Mouse (Mus musculus): ENCODE data around the gene Tk1. TPM values are rescaled to one million over a fixed set of nuclear protein-coding genes. Genes with fewer than 3 reads are reported as not detected.
A peak's percentile ranks its signal among the peaks of the same experiment; 100 is the strongest.
"Not testable (repeated sequence)": the region's sequence is repeated elsewhere in the genome, so short reads cannot be mapped to it uniquely, and the experiment has no call there.

The Tk1 gene
- polyA plus RNA-seq, 1 experiment: 265 TPM

DNA sequence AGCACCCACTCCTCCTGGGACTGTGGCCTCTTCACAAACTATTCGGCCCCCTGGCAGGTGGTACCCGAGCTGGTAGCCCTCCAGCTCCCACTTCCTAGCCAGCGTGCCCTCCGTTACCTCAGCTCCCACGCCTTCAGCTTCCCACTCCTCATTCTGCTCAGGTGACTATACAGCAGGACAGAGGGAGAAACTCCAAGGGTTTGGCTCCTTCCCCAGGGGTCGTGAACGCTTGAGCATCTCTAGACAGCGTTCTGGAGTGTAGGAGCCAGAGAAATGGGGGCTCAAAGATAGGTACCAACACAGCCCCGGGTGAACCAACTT, 34.5 kb downstream of the Tk1 start:
- no peak overlapping the region for H3ac ChIP-seq (ENCODE audit: control insufficient read depth, insufficient read length, low read depth)
- no peaks in the 10 kb centered on the region for H3K36me3 ChIP-seq (ENCODE audit: control insufficient read depth, insufficient read depth)
- no peak overlapping the region for H3K4me3 ChIP-seq (ENCODE audit: insufficient read depth, poor library complexity, severe bottlenecking)
- no peaks in the 10 kb centered on the region for H3K79me2 ChIP-seq (ENCODE audit: control insufficient read depth, insufficient read depth)
- no peak for TF ChIP-seq MYOG (IDR thresholded peaks at IDR 0.05; ENCODE audit: control insufficient read depth, extremely low read depth, insufficient read length)
- TF ChIP-seq MAX (IDR thresholded peaks at IDR 0.05): no peak
- no peak for TF ChIP-seq CEBPB (IDR thresholded peaks at IDR 0.05; ENCODE audit: low read depth)
- no peak for TF ChIP-seq MYOD1 (IDR thresholded peaks at IDR 0.05; ENCODE audit: control insufficient read depth, insufficient read length, low read depth)
- no peak for TF ChIP-seq CTCF (IDR thresholded peaks at IDR 0.05; ENCODE audit: control insufficient read depth, insufficient read depth, insufficient read length)
- no peak for TF ChIP-seq USF1 (IDR thresholded peaks at IDR 0.05; ENCODE audit: low read depth)
- TF ChIP-seq FOSL1 (IDR thresholded peaks at IDR 0.05; ENCODE audit: insufficient read depth, low read length, poor library complexity, severe bottlenecking): no peak
- H3K79me3 ChIP-seq (ENCODE audit: low read depth): no peaks in the 10 kb centered on the region
- no peaks in the 10 kb centered on the region for H3K27me3 ChIP-seq (ENCODE audit: control insufficient read depth, insufficient read depth, insufficient read length)

DNA sequence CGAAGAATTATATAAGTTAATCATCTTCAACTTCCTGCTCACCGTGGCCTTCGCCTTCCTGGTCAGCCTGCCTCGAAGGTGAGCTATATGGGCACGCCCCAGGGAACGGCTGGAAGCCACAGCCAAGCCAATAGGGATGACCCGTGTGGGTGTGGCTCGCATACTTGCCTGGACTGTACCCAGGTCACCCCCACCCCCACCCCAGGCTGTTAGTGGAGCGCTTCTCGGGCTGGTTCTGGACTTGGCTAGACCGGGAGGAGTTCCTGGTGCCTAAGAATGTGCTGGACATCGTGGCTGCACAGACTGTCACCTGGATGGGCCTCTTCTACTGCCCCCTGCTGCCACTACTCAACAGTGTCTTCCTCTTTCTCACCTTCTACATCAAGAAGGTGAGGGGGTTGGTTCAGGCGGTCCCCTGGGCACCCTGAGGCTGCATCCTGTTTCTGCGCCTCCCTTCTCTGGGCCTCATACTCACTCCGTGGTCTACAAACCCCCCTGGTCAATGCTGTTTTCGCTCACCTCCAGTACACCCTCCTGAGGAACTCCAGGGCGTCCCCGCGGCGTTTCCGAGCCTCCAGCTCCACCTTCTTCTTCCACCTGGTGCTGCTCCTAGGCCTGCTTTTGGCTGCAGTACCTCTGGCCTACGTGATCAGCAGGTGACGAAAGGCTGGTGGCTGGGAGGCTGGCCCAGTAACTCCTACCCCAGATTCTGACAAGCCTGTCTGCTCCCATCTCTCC, 35.0 kb downstream of the Tk1 start:
- H3K79me3 ChIP-seq (ENCODE audit: low read depth): no peaks in the 10 kb centered on the region
- no peak overlapping the region for H3K4me3 ChIP-seq (ENCODE audit: insufficient read depth, poor library complexity, severe bottlenecking)
- no peaks in the 10 kb centered on the region for H3K79me2 ChIP-seq (ENCODE audit: control insufficient read depth, insufficient read depth)
- no peaks in the 10 kb centered on the region for H3K27me3 ChIP-seq (ENCODE audit: control insufficient read depth, insufficient read depth, insufficient read length)
- H3K36me3 ChIP-seq (ENCODE audit: control insufficient read depth, insufficient read depth): no peaks in the 10 kb centered on the region
- TF ChIP-seq CEBPB (IDR thresholded peaks at IDR 0.05; ENCODE audit: low read depth) (no peak), MYOD1 (IDR thresholded peaks at IDR 0.05; ENCODE audit: control insufficient read depth, insufficient read length, low read depth) (no peak), FOSL1 (IDR thresholded peaks at IDR 0.05; ENCODE audit: insufficient read depth, low read length, poor library complexity, severe bottlenecking) (no peak)
- no peak overlapping the region for H3ac ChIP-seq (ENCODE audit: control insufficient read depth, insufficient read length, low read depth)

DNA sequence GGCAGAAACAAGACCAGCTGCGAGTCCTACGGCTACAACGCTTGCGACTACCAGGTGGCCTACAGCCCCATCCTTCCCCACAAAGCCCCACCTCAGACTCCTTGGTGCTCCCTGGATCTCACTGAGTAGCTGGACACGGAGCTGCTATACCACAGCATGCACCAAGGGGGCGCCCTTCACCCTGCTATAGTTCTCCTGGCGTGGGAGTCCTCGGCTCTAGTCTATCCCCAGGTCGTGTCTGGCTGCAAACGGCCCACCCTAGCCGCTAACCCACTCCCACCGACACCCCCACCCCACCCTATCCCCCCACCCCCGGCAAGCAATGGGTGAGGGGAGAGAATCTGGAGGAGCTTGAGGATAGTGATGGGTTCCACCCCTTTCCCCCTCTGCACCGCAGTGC, 35.6 kb downstream of the Tk1 start:
- Histone ChIP-seq H3K79me3 (ENCODE audit: low read depth) (no peaks in the 10 kb centered on the region), H3ac (ENCODE audit: control insufficient read depth, insufficient read length, low read depth) (no peak overlapping the region), H3K36me3 (ENCODE audit: control insufficient read depth, insufficient read depth) (no peaks in the 10 kb centered on the region), H3K79me2 (ENCODE audit: control insufficient read depth, insufficient read depth) (no peaks in the 10 kb centered on the region), H3K4me3 (ENCODE audit: insufficient read depth, poor library complexity, severe bottlenecking) (no peak overlapping the region), H3K27me3 (ENCODE audit: control insufficient read depth, insufficient read depth, insufficient read length) (no peaks in the 10 kb centered on the region)
- TF ChIP-seq CTCF (IDR thresholded peaks at IDR 0.05; ENCODE audit: control insufficient read depth, insufficient read depth, insufficient read length): peak; percentile 91
- TF ChIP-seq MAX (IDR thresholded peaks at IDR 0.05): no peak

DNA sequence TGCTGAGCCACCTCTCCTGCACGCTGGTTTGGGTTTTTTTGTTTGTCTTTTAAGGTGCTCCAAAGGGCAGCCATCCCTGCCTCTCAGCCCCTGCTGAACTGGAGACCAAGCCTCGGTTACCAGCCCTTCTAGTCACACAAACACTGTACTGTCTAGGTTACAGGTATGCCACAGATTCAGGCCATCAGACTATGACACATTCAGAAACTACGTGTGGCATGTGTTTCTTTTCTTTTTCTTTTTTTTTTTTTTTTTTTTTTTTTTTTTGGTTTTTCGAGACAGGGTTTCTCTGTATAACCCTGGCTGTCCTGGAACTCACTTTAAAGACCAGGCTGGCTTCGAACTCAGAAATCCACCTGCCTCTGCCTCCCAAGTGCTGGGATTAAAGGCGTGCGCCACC, 37.4 kb downstream of the Tk1 start:
- H3K27me3 ChIP-seq (ENCODE audit: control insufficient read depth, insufficient read depth, insufficient read length); H3K79me3 ChIP-seq (ENCODE audit: low read depth); H3K4me3 ChIP-seq (ENCODE audit: insufficient read depth, poor library complexity, severe bottlenecking); H3K36me3 ChIP-seq (ENCODE audit: control insufficient read depth, insufficient read depth); H3K79me2 ChIP-seq (ENCODE audit: control insufficient read depth, insufficient read depth); H3ac ChIP-seq (ENCODE audit: control insufficient read depth, insufficient read length, low read depth): not testable (repeated sequence)

DNA sequence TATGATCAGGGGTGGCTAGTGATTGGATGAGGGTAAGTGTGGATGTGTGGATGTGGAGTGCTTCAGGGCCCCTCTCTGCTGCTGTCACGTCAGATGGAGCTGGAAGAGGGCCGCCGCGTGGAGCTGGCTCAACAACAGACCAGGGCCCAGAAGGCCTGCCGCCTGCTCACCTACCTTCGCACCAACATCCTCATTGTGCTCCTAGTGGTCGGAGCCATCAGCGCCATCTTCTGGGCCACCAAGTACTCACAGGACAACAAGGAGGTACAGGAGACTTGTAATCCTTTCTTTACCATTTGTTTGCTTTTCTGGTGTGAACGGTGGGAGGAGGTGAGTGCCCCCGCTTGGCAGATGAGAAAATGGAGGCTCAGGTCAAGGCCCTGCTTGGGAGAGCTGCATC, 39.6 kb downstream of the Tk1 start:
- Histone ChIP-seq H3K79me3 (ENCODE audit: low read depth) (no peaks in the 10 kb centered on the region), H3K36me3 (ENCODE audit: control insufficient read depth, insufficient read depth) (no peaks in the 10 kb centered on the region), H3ac (ENCODE audit: control insufficient read depth, insufficient read length, low read depth) (no peak overlapping the region), H3K4me3 (ENCODE audit: insufficient read depth, poor library complexity, severe bottlenecking) (no peak overlapping the region), H3K27me3 (ENCODE audit: control insufficient read depth, insufficient read depth, insufficient read length) (no peaks in the 10 kb centered on the region), H3K79me2 (ENCODE audit: control insufficient read depth, insufficient read depth) (no peaks in the 10 kb centered on the region)
- no peak for TF ChIP-seq FOSL1 (IDR thresholded peaks at IDR 0.05; ENCODE audit: insufficient read depth, low read length, poor library complexity, severe bottlenecking)
- TF ChIP-seq CTCF (IDR thresholded peaks at IDR 0.05; ENCODE audit: control insufficient read depth, insufficient read depth, insufficient read length): peak; percentile 71

DNA sequence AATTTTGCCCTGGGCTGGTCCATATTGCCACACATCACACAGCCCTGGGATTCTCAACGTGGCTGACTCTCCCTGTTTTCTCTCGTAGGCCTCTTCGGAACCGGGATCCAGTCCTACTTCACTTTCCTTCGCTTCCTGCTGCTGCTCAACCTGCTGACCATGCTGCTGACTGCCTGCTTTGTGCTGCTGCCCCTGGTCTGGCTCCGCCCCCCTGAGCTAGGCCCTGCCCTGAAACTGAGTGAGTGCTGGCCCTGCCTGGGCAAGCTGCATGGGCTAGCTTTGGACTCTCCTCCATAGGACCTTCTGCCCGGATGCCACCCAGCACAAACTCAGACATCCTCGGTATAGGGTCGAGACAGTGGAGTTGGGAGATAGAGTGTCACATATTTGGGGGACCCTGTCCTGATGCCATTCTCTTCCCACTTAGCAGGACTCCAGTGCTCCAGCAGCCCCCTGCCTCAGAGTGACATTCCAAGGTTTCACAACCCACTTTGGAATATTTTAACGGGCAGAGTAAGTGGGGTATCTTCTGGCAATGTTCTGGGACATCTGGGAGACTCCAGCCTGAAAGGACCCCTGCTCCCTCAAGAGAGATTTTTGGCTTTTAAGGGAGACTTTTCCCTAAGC, 42.1 kb downstream of the Tk1 start:
- Histone ChIP-seq H3K27me3 (ENCODE audit: control insufficient read depth, insufficient read depth, insufficient read length) (no peaks in the 10 kb centered on the region), H3K79me2 (ENCODE audit: control insufficient read depth, insufficient read depth) (no peaks in the 10 kb centered on the region), H3K4me3 (ENCODE audit: insufficient read depth, poor library complexity, severe bottlenecking) (no peak overlapping the region), H3K79me3 (ENCODE audit: low read depth) (no peaks in the 10 kb centered on the region), H3K36me3 (ENCODE audit: control insufficient read depth, insufficient read depth) (no peaks in the 10 kb centered on the region), H3ac (ENCODE audit: control insufficient read depth, insufficient read length, low read depth) (no peak overlapping the region)
- TF ChIP-seq USF1 (IDR thresholded peaks at IDR 0.05; ENCODE audit: low read depth): no peak
- no peak for TF ChIP-seq MAX (IDR thresholded peaks at IDR 0.05)
- TF ChIP-seq MYOD1 (IDR thresholded peaks at IDR 0.05; ENCODE audit: control insufficient read depth, insufficient read length, low read depth): no peak
- no peak for TF ChIP-seq CEBPB (IDR thresholded peaks at IDR 0.05; ENCODE audit: low read depth)
- no peak for TF ChIP-seq MYOG (IDR thresholded peaks at IDR 0.05; ENCODE audit: control insufficient read depth, extremely low read depth, insufficient read length)
- TF ChIP-seq CTCF (IDR thresholded peaks at IDR 0.05; ENCODE audit: control insufficient read depth, insufficient read depth, insufficient read length): no peak
- no peak for TF ChIP-seq FOSL1 (IDR thresholded peaks at IDR 0.05; ENCODE audit: insufficient read depth, low read length, poor library complexity, severe bottlenecking)
